17 mouse cellular contexts compared by ENCODE assay signal in genomic region chr17:44061289-44061890, GRCm38 (mm10). TPM values are rescaled to one million over a fixed set of nuclear protein-coding genes. Genes with fewer than 3 reads are reported as not detected.
DNase-seq lines count a peak whose midpoint lies in the region; ATAC-seq lines count a peak whose summit lies in the region.
"Had no signal": no experiment of that assay in that cellular context is flagged by ENCODE, and none has a peak within 500 bp of the region (broad histone marks: within the 10 kb centered on the region; RNA-seq: fewer than 3 reads in every experiment).

No protein-coding gene starts in this region.

- H3K36me3 ChIP-seq in kidney, embryonic 14.5 days (ENCODE audit: control insufficient read depth, insufficient read depth, low read length), result no peaks in the 10 kb centered on the region
- H3K36me3 ChIP-seq in embryonic facial prominence, embryonic 15.5 days, result no peaks in the 10 kb centered on the region
- H3K36me3 ChIP-seq in limb, embryonic 13.5 days, result no peaks in the 10 kb centered on the region
- H3K36me3 ChIP-seq: forebrain, embryonic 10.5 days; G1E; midbrain, embryonic 15.5 days had no signal

- H3K9me3 ChIP-seq in kidney, embryonic 14.5 days (ENCODE audit: control insufficient read depth, low read length), result no peaks in the 10 kb centered on the region
- no peaks in the 10 kb centered on the region for H3K9me3 ChIP-seq in embryonic facial prominence, embryonic 15.5 days (replicated peaks)
- no peaks in the 10 kb centered on the region for H3K9me3 ChIP-seq in limb, embryonic 13.5 days
- H3K9me3 ChIP-seq: forebrain, embryonic 10.5 days; midbrain, embryonic 15.5 days had no signal

- H3K4me3 ChIP-seq in kidney, embryonic 14.5 days (ENCODE audit: low read length), result no peak overlapping the region
- H3K4me3 ChIP-seq in embryonic facial prominence, embryonic 15.5 days (replicated peaks), result no peak overlapping the region
- no peak overlapping the region for H3K4me3 ChIP-seq in limb, embryonic 13.5 days
- H3K4me3 ChIP-seq: forebrain, embryonic 10.5 days; heart, adult 2 months; megakaryocyte, embryonic 14.5 days; midbrain, embryonic 15.5 days had no signal

- no peaks in the 10 kb centered on the region for H3K27me3 ChIP-seq in kidney, embryonic 14.5 days (ENCODE audit: control insufficient read depth, insufficient read depth, low read length)
- H3K27me3 ChIP-seq in embryonic facial prominence, embryonic 15.5 days, result no peaks in the 10 kb centered on the region
- H3K27me3 ChIP-seq in limb, embryonic 13.5 days, result no peaks in the 10 kb centered on the region
- H3K27me3 ChIP-seq: midbrain, embryonic 15.5 days had no signal

- no peak overlapping the region for H3K4me2 ChIP-seq in kidney, embryonic 14.5 days (replicated peaks; ENCODE audit: low read depth, low read length)
- H3K4me2 ChIP-seq in embryonic facial prominence, embryonic 15.5 days (replicated peaks), result no peak overlapping the region
- H3K4me2 ChIP-seq in limb, embryonic 13.5 days (replicated peaks), result 0 out of 2 replicates have a peak overlapping the region, but pooled peaks have one; percentile 21
- H3K4me2 ChIP-seq: midbrain, embryonic 15.5 days had no signal

- no peak overlapping the region for H3K9ac ChIP-seq in kidney, embryonic 14.5 days (ENCODE audit: low read depth, low read length)
- no peak overlapping the region for H3K9ac ChIP-seq in embryonic facial prominence, embryonic 15.5 days
- H3K9ac ChIP-seq in limb, embryonic 13.5 days, result no peak overlapping the region
- H3K9ac ChIP-seq: liver, embryonic 14.5 days; midbrain, embryonic 15.5 days had no signal

- ATAC-seq in kidney, embryonic 14.5 days (ENCODE audit: low FRiP score, low TSS enrichment), result no peak
- peak; percentile 47; the same call in 1 of the 2 replicates for ATAC-seq in embryonic facial prominence, embryonic 15.5 days (ENCODE audit: insufficient number of reproducible peaks, low FRiP score, low TSS enrichment, low read depth)
- peak; percentile 92 for ATAC-seq in limb, embryonic 13.5 days (ENCODE audit: low FRiP score, low read depth)
- ATAC-seq: CD4-positive, CD25-positive, alpha-beta regulatory T cell, adult 4 months; midbrain, embryonic 15.5 days had no signal

- no peaks in the 10 kb centered on the region for H3K4me1 ChIP-seq in kidney, embryonic 14.5 days (ENCODE audit: control insufficient read depth, insufficient read depth, low read length)
- no peaks in the 10 kb centered on the region for H3K4me1 ChIP-seq in embryonic facial prominence, embryonic 15.5 days
- H3K4me1 ChIP-seq in limb, embryonic 13.5 days, result peaks cover 32% of the 10 kb centered on the region
- H3K4me1 ChIP-seq: forebrain, embryonic 10.5 days; megakaryocyte, embryonic 14.5 days; midbrain, embryonic 15.5 days had no signal

- H3K27ac ChIP-seq in kidney, embryonic 14.5 days (ENCODE audit: low read depth, low read length), result no peak overlapping the region
- H3K27ac ChIP-seq in embryonic facial prominence, embryonic 15.5 days (replicated peaks), result no peak overlapping the region
- peak overlapping the region; percentile 61; the same call in 1 of the 2 replicates for H3K27ac ChIP-seq in limb, embryonic 13.5 days
- H3K27ac ChIP-seq: forebrain, embryonic 10.5 days; heart, adult 2 months; liver, embryonic 14.5 days; midbrain, embryonic 15.5 days had no signal

- WGBS in kidney, embryonic 14.5 days, result 53% methylated on average over 5 of the region's 5 CpGs
- 43% methylated on average over 5 of the region's 5 CpGs for WGBS in embryonic facial prominence, embryonic 15.5 days
- WGBS in limb, embryonic 13.5 days, result 31% methylated on average over 5 of the region's 5 CpGs

- peak; percentile 10 for DNase-seq in kidney, postnatal 14 days
- DNase-seq in 416B (ENCODE audit: low read depth), result peak; percentile 29
- DNase-seq in cerebellum, postnatal 25 days, result no peak
- no peak for DNase-seq in layer of hippocampus, adult 18-20 months (ENCODE audit: low spot score in 2 of 2)
- DNase-seq: cerebellum, postnatal 10 days; embryo, embryonic 11 days; heart, adult 2 months; layer of hippocampus, adult 9-11 months had no signal

RNA-seq across cellular contexts. Expression of gene Enpp5, which starts 17.2 kb away (rescaled TPM):
- 11.8 and 12.5 TPM in 2 replicates for polyA plus RNA-seq in kidney, embryonic 14.5 days (2014; fragmentation: Nextera tagmentation; extraction: Ambion mirVana)
- polyA plus RNA-seq in embryonic facial prominence, embryonic 15.5 days (2015; fragmentation: Nextera tagmentation; extraction: Ambion mirVana), result 17.3 and 21.9 TPM in 2 replicates
- 19.0 and 20.9 TPM in 2 replicates for polyA plus RNA-seq in limb, embryonic 13.5 days (2015; fragmentation: Nextera tagmentation; extraction: Ambion mirVana)
- total RNA-seq in layer of hippocampus, adult 18-20 months (2021), result 100 to 1,000 TPM; 162 to 167 TPM
- polyA plus RNA-seq: G1E had no signal

RNA-seq across cellular contexts. Expression of gene Enpp4, which starts 44.2 kb away (rescaled TPM):
- 3.0 and 5.4 TPM in 2 replicates for polyA plus RNA-seq in kidney, embryonic 14.5 days (2014; fragmentation: Nextera tagmentation; extraction: Ambion mirVana)
- 3.5 and 3.8 TPM in 2 replicates for polyA plus RNA-seq in embryonic facial prominence, embryonic 15.5 days (2015; fragmentation: Nextera tagmentation; extraction: Ambion mirVana)
- 5.4 TPM in 2 replicates for polyA plus RNA-seq in limb, embryonic 13.5 days (2015; fragmentation: Nextera tagmentation; extraction: Ambion mirVana)
- total RNA-seq in layer of hippocampus, adult 18-20 months (2021), result 10 to 100 TPM; 19.9 to 20.1 TPM
- polyA plus RNA-seq: G1E had no signal

Comparison
In these comparisons a context has a peak if more than half of its experiments do, and no peak if none do; other contexts are left out.
1. DNase-seq: peak in kidney, postnatal 14 days (single experiment) and 416B (single experiment); none in cerebellum, postnatal 25 days (0 of 2) and layer of hippocampus, adult 18-20 months (0 of 2).